Mouse (Mus musculus) monocyte, adult 5-6 weeks (primary cell): ENCODE data around the gene Traf4. TPM values are rescaled to one million over a fixed set of nuclear protein-coding genes. Genes with fewer than 3 reads are reported as not detected.
"Not testable (repeated sequence)": the region's sequence is repeated elsewhere in the genome, so short reads cannot be mapped to it uniquely, and the experiment has no call there.

ENCODE experiments used
- ATAC-seq: fragments of 153-309, 156-312 bp; replicated peaks from 2 replicates; pipeline ENCODE4 v1.8.0; 2017; ENCODE audit warnings: mild to moderate bottlenecking; ENCODE audit not compliant: low TSS enrichment, insufficient number of reproducible peaks, severe bottlenecking, poor library complexity, low FRiP score
- total RNA-seq: library from RNA; stranded (forward); fragments of 200-1000, 200-491, 200-594 nt; gene quantifications from 3 replicates; pipeline ENCODE4 v1.2.3, GENCODE M21; 2017

Traf4 gene
- 3.6 to 4.9 TPM (median 3.6 TPM) in 3 replicates for total RNA-seq

- 0 out of 2 replicates have a peak, but pooled peaks have one; percentile 37 for ATAC-seq
Observed at GRCm38 (mm10) chr11:78164924-78165760, at the start of gene Traf4. Gene Traf4 (minus strand): TSS chr11:78165589.

GRCm38 (mm10) chr11:78213086-78213817 lies 47.9 kb upstream of the Traf4 start:
- ATAC-seq: peak; percentile 88

GRCm38 (mm10) chr11:78211513-78211912 lies 46.1 kb upstream of the Traf4 start:
- ATAC-seq: no peak

GRCm38 (mm10) chr11:78210615-78211014 lies 45.2 kb upstream of the Traf4 start:
- no peak for ATAC-seq

- ATAC-seq: no peak
Observed at GRCm38 (mm10) chr11:78209886-78210285, 44.5 kb upstream of the Traf4 start.

GRCm38 (mm10) chr11:78207190-78207589 lies 41.8 kb upstream of the Traf4 start:
- no peak for ATAC-seq

GRCm38 (mm10) chr11:78205361-78206206 lies 40.2 kb upstream of the Traf4 start:
- no peak for ATAC-seq

GRCm38 (mm10) chr11:78204287-78204686 lies 38.9 kb upstream of the Traf4 start:
- ATAC-seq: no peak

GRCm38 (mm10) chr11:78202372-78202771 lies 37.0 kb upstream of the Traf4 start:
- ATAC-seq: no peak

- no peak for ATAC-seq
Observed at GRCm38 (mm10) chr11:78195101-78195863, 29.9 kb upstream of the Traf4 start.

- ATAC-seq: peak; percentile 59
Observed at GRCm38 (mm10) chr11:78194411-78195100, 29.2 kb upstream of the Traf4 start.

GRCm38 (mm10) chr11:78193113-78193512 lies 27.7 kb upstream of the Traf4 start, which contains the start of gene Proca1:
Gene Proca1 (plus strand): TSS chr11:78193392.
- ATAC-seq: no peak

- no peak for ATAC-seq
Observed at GRCm38 (mm10) chr11:78190041-78190440, 24.7 kb upstream of the Traf4 start.

- ATAC-seq: no peak
Observed at GRCm38 (mm10) chr11:78189234-78190040, 24.0 kb upstream of the Traf4 start.

GRCm38 (mm10) chr11:78188331-78189233 lies 23.2 kb upstream of the Traf4 start, which contains the start of gene Rab34:
Gene Rab34 (plus strand): TSS chr11:78188430.
- ATAC-seq: no peak

- ATAC-seq: not testable (repeated sequence)
Observed at GRCm38 (mm10) chr11:78184702-78185101, 19.3 kb upstream of the Traf4 start.
